Mouse (Mus musculus): ENCODE measurements around the gene Lrp2bp. TPM values are rescaled to one million over a fixed set of nuclear protein-coding genes. Genes with fewer than 3 reads are reported as not detected.

Lrp2bp gene
- polyA plus RNA-seq, 1 experiment from 2014 or later: 0.45 TPM

GRCm38 (mm10) chr8:45998228-45998627 is 875 bp upstream of the Lrp2bp start:
- TF ChIP-seq CTCF (IDR thresholded peaks at IDR 0.05; ENCODE audit: low read depth): peak; percentile 52; the same call in 1 of the 2 replicates
- H3K4me3 ChIP-seq (replicated peaks; ENCODE audit: low read depth, low read length): no peak overlapping the region
- WGBS: 85% methylated on average over 2 of the region's 2 CpGs

GRCm38 (mm10) chr8:45999784-46000705 is 942 bp downstream of the Lrp2bp start:
- Histone ChIP-seq H3K4me1 (replicated peaks; ENCODE audit: insufficient read depth, low read length) (0 out of 2 replicates have a peak, but pooled peaks cover 3% of the 10 kb centered on the region), H3K36me3 (ENCODE audit: insufficient read depth, low read length) (0 out of 2 replicates have a peak, but pooled peaks cover 5% of the 10 kb centered on the region), H3K4me3 (replicated peaks; ENCODE audit: low read depth, low read length) (peak overlapping the region; percentile 58), H3K27me3 (ENCODE audit: insufficient read depth, low read length) (no peaks in the 10 kb centered on the region), H3K9ac (ENCODE audit: low read depth, low read length) (peak overlapping the region; percentile 70), H3K27ac (peak overlapping the region; percentile 93), H3K4me2 (ENCODE audit: low read length) (peak overlapping the region; percentile 90), H3K9me3 (replicated peaks; ENCODE audit: low read length) (no peaks in the 10 kb centered on the region)
- ATAC-seq (replicated peaks; ENCODE audit: low FRiP score, low read depth) (peak; percentile 99), DNase-seq (ENCODE audit: low spot score) (peak; percentile 98)
- TF ChIP-seq CTCF (IDR thresholded peaks at IDR 0.05; ENCODE audit: low read depth): no peak
- 5% methylated on average over 48 of the region's 55 CpGs for WGBS

More at GRCm38 (mm10) chr8:45998228-45998627, 875 bp upstream of the Lrp2bp start:
- no peak for ATAC-seq (replicated peaks; ENCODE audit: low FRiP score, low read depth)
- no peaks in the 10 kb centered on the region for H3K27me3 ChIP-seq (ENCODE audit: insufficient read depth, low read length)
- no peaks in the 10 kb centered on the region for H3K9me3 ChIP-seq (replicated peaks; ENCODE audit: low read length)
- H3K9ac ChIP-seq (ENCODE audit: low read depth, low read length): no peak overlapping the region
- peak; percentile 31 for DNase-seq (ENCODE audit: low spot score)
- H3K4me2 ChIP-seq (ENCODE audit: low read length): peak overlapping the region; percentile 90
- H3K36me3 ChIP-seq (ENCODE audit: insufficient read depth, low read length): peaks cover 5% of the 10 kb centered on the region; the same call in 1 of the 2 replicates
- H3K27ac ChIP-seq: no peak overlapping the region
- H3K4me1 ChIP-seq (replicated peaks; ENCODE audit: insufficient read depth, low read length): 0 out of 2 replicates have a peak, but pooled peaks cover 3% of the 10 kb centered on the region

GRCm38 (mm10) chr8:46005596-46005995 is 6.5 kb downstream of the Lrp2bp start, which contains the start of gene Ankrd37:
TSS of gene Ankrd37 (minus strand) at chr8:46005707.
- ATAC-seq (replicated peaks; ENCODE audit: low FRiP score, low read depth) (no peak), DNase-seq (ENCODE audit: low spot score) (no peak)
- Histone ChIP-seq H3K4me1 (replicated peaks; ENCODE audit: insufficient read depth, low read length) (no peaks in the 10 kb centered on the region), H3K27me3 (ENCODE audit: insufficient read depth, low read length) (no peaks in the 10 kb centered on the region), H3K4me2 (ENCODE audit: low read length) (no peak within 1 kb of the TSS), H3K9me3 (replicated peaks; ENCODE audit: low read length) (no peaks in the 10 kb centered on the region), H3K36me3 (ENCODE audit: insufficient read depth, low read length) (no peaks in the 10 kb centered on the region), H3K9ac (ENCODE audit: low read depth, low read length) (no peak within 1 kb of the TSS), H3K4me3 (replicated peaks; ENCODE audit: low read depth, low read length) (no peak within 1 kb of the TSS), H3K27ac (no peak within 1 kb of the TSS)
- TF ChIP-seq CTCF (IDR thresholded peaks at IDR 0.05; ENCODE audit: low read depth): no peak
- WGBS: 67% methylated on average over 4 of the region's 4 CpGs

- Histone ChIP-seq H3K9me3 (replicated peaks; ENCODE audit: low read length) (no peaks in the 10 kb centered on the region), H3K27ac (no peak overlapping the region), H3K4me1 (replicated peaks; ENCODE audit: insufficient read depth, low read length) (no peaks in the 10 kb centered on the region), H3K9ac (ENCODE audit: low read depth, low read length) (no peak overlapping the region), H3K27me3 (ENCODE audit: insufficient read depth, low read length) (no peaks in the 10 kb centered on the region), H3K36me3 (ENCODE audit: insufficient read depth, low read length) (no peaks in the 10 kb centered on the region), H3K4me2 (ENCODE audit: low read length) (no peak overlapping the region), H3K4me3 (replicated peaks; ENCODE audit: low read depth, low read length) (no peak overlapping the region)
- ATAC-seq (replicated peaks; ENCODE audit: low FRiP score, low read depth) (no peak), DNase-seq (ENCODE audit: low spot score) (no peak)
- no peak for TF ChIP-seq CTCF (IDR thresholded peaks at IDR 0.05; ENCODE audit: low read depth)
- 35% methylated on average over 3 of the region's 3 CpGs for WGBS
These were observed 8.1 kb downstream of the Lrp2bp start for GRCm38 (mm10) chr8:46007050-46007672.

- Histone ChIP-seq H3K36me3 (ENCODE audit: insufficient read depth, low read length) (no peaks in the 10 kb centered on the region), H3K4me2 (ENCODE audit: low read length) (peak overlapping the region; percentile 41), H3K9ac (ENCODE audit: low read depth, low read length) (no peak overlapping the region), H3K27ac (peak overlapping the region; percentile 54; the same call in 1 of the 2 replicates), H3K4me1 (replicated peaks; ENCODE audit: insufficient read depth, low read length) (no peaks in the 10 kb centered on the region), H3K9me3 (replicated peaks; ENCODE audit: low read length) (no peaks in the 10 kb centered on the region), H3K27me3 (ENCODE audit: insufficient read depth, low read length) (no peaks in the 10 kb centered on the region), H3K4me3 (replicated peaks; ENCODE audit: low read depth, low read length) (no peak overlapping the region)
- no peak for TF ChIP-seq CTCF (IDR thresholded peaks at IDR 0.05; ENCODE audit: low read depth)
- ATAC-seq (replicated peaks; ENCODE audit: low FRiP score, low read depth) (peak; percentile 68), DNase-seq (ENCODE audit: low spot score) (peak; percentile 50)
- 59% methylated on average over 2 of the region's 2 CpGs for WGBS
These were observed 11.2 kb downstream of the Lrp2bp start for GRCm38 (mm10) chr8:46010306-46010705.

All from kidney, postnatal 0 days (tissue).